Mouse (Mus musculus): ENCODE data around the gene Slc9a3r1. TPM values are rescaled to one million over a fixed set of nuclear protein-coding genes. Genes with fewer than 3 reads are reported as not detected.

The Slc9a3r1 gene
- 40.3 and 43.9 TPM in 2 replicates for total RNA-seq (2012; rRNA removed)

DNA sequence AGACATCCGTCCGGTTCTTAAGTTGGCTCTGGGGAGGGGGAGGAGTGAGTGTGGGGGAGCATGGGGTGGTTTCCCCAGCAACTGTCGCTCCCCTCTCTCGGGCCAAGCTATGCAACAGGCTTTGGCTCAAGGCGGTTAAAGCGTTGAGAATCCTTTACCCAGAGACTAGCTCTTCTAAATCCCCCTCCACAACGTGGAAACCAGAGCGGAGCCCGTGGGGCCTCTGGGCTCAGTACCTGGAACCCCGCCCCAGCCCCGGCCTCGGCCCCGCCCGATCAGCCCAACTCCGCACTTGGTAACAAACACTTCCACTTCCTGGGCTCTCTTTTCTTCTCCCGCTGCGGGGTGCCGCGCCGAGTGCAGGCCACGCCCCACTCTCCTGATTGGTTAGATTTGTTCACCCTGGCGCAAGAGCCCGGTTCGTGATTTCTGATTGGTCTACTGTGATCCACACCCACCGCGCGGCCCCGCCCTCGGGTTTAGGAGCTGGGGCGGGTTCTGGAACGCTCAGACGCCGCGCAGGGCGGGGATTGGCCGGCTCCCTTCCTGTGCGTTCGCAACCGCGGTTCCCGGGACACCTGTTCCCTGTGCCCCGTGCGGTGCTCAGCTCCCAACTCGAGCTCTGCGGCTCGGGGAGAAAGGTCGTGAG, at the start of gene Slc9a3r1:
Slc9a3r1 (plus strand) TSS at position 510 of the 649 bp plus-strand sequence.
- Histone ChIP-seq H3K36me3 (ENCODE audit: control insufficient read depth, insufficient read depth, low read length, poor library complexity, severe bottlenecking) (peaks cover 12% of the 10 kb centered on the region; the same call in 1 of the 2 replicates), H3K9ac (ENCODE audit: insufficient read depth, low read depth, low read length, poor library complexity, severe bottlenecking) (peak within 1 kb of the TSS; percentile 82), H3K9me3 (ENCODE audit: control insufficient read depth, insufficient read depth, low read depth, low read length) (no peaks in the 10 kb centered on the region), H3K4me1 (ENCODE audit: control insufficient read depth in 2 of 2, insufficient read depth in 2 of 2, low read length in 2 of 2, poor library complexity in 1 of 2) (peaks cover 6 to 21% of the 10 kb centered on the region in 2 experiments; a peak in 2 of 4 replicates), H3K4me3 (ENCODE audit: insufficient read depth in 1 of 2, low read depth in 1 of 2, low read length in 2 of 2, poor library complexity in 1 of 2, severe bottlenecking in 1 of 2) (peak within 1 kb of the TSS; percentile 82 to 87), H3K27ac (ENCODE audit: insufficient read depth, low read depth, low read length, poor library complexity, severe bottlenecking) (peak within 1 kb of the TSS; percentile 46)
- TF ChIP-seq ZC3H11A (IDR thresholded peaks at IDR 0.05; ENCODE audit: borderline replicate concordance, low read depth, low read length) (no peak), CHD2 (IDR thresholded peaks at IDR 0.05; ENCODE audit: low read depth, low read length) (no peak), HCFC1 (IDR thresholded peaks at IDR 0.05; ENCODE audit: borderline replicate concordance, insufficient read depth, low read length) (no peak), MAFK (IDR thresholded peaks at IDR 0.05; ENCODE audit: insufficient read depth, low read depth, low read length) (no peak), ZNF384 (IDR thresholded peaks at IDR 0.05; ENCODE audit: low read depth, low read length) (no peak)
- in situ Hi-C loops (cut with MboI; ENCODE audit: low sequenced_read_pairs in 2 of 2, unreplicated experiment in 2 of 2): no loop called here
- peak; percentile 99 for DNase-seq (ENCODE audit: low read depth, low spot score)

DNA sequence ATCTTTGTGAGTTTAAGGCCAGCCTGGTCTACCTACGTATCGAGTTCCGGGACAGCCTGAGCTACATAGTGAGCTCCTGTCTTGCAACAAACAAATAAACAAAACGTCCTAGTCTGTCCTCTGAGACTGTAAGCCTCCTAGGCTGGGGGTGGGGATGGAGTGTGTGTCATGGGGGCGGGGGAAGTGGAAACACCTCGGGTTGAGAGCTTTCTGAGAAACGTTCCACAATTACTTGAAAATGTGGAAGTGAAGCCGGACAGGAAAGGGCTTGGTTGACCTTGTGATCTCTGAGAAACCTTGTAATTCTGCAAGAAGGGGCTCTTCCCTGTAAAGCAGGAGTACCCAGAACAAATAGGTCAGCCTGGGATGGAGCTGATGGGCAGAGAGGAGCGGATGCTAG, 43.7 kb upstream of the Slc9a3r1 start:
- Histone ChIP-seq H3K27ac (ENCODE audit: insufficient read depth, low read depth, low read length, poor library complexity, severe bottlenecking) (no peak overlapping the region), H3K4me3 (ENCODE audit: insufficient read depth in 1 of 2, low read depth in 1 of 2, low read length in 2 of 2, poor library complexity in 1 of 2, severe bottlenecking in 1 of 2) (no peak overlapping the region), H3K9me3 (ENCODE audit: control insufficient read depth, insufficient read depth, low read depth, low read length) (no peaks in the 10 kb centered on the region), H3K36me3 (ENCODE audit: control insufficient read depth, insufficient read depth, low read length, poor library complexity, severe bottlenecking) (no peaks in the 10 kb centered on the region), H3K9ac (ENCODE audit: insufficient read depth, low read depth, low read length, poor library complexity, severe bottlenecking) (no peak overlapping the region), H3K4me1 (ENCODE audit: control insufficient read depth in 2 of 2, insufficient read depth in 2 of 2, low read length in 2 of 2, poor library complexity in 1 of 2) (no peaks in the 10 kb centered on the region)
- TF ChIP-seq HCFC1 (IDR thresholded peaks at IDR 0.05; ENCODE audit: borderline replicate concordance, insufficient read depth, low read length): no peak
- no peak for TF ChIP-seq MAFK (IDR thresholded peaks at IDR 0.05; ENCODE audit: insufficient read depth, low read depth, low read length)
- no peak for TF ChIP-seq ZC3H11A (IDR thresholded peaks at IDR 0.05; ENCODE audit: borderline replicate concordance, low read depth, low read length)
- no peak for TF ChIP-seq CHD2 (IDR thresholded peaks at IDR 0.05; ENCODE audit: low read depth, low read length)
- TF ChIP-seq ZNF384 (IDR thresholded peaks at IDR 0.05; ENCODE audit: low read depth, low read length): no peak
- no peak for DNase-seq (ENCODE audit: low read depth, low spot score)
- in situ Hi-C loops (cut with MboI; ENCODE audit: low sequenced_read_pairs in 2 of 2, unreplicated experiment in 2 of 2): no loop called here

DNA sequence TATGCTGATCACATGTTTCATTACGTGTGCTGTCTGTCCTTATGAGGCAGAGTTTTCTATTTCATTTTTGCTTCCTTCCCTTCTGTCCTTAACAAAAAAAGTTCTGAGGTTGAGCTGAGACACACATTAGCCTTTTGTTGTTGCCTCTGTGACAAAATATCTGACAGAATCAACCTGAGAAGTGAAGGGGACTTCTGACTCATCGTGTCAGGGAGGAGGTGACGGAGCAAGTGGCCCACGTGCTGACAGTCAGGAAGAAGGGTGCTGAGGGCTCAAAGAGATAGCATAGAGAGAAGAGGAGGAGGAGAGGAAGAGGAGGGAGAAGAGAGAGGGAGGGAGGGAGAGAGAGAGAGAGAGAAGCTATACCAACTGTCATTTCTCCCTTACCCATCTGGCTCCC, 34.7 kb upstream of the Slc9a3r1 start:
- Histone ChIP-seq H3K4me1 (ENCODE audit: control insufficient read depth in 2 of 2, insufficient read depth in 2 of 2, low read length in 2 of 2, poor library complexity in 1 of 2) (no peaks in the 10 kb centered on the region), H3K27ac (ENCODE audit: insufficient read depth, low read depth, low read length, poor library complexity, severe bottlenecking) (no peak overlapping the region), H3K9ac (ENCODE audit: insufficient read depth, low read depth, low read length, poor library complexity, severe bottlenecking) (no peak overlapping the region), H3K4me3 (ENCODE audit: insufficient read depth in 1 of 2, low read depth in 1 of 2, low read length in 2 of 2, poor library complexity in 1 of 2, severe bottlenecking in 1 of 2) (no peak overlapping the region), H3K9me3 (ENCODE audit: control insufficient read depth, insufficient read depth, low read depth, low read length) (no peaks in the 10 kb centered on the region), H3K36me3 (ENCODE audit: control insufficient read depth, insufficient read depth, low read length, poor library complexity, severe bottlenecking) (no peaks in the 10 kb centered on the region)
- DNase-seq (ENCODE audit: low read depth, low spot score): no peak
- in situ Hi-C loops (cut with MboI; ENCODE audit: low sequenced_read_pairs in 2 of 2, unreplicated experiment in 2 of 2): no loop called here
- TF ChIP-seq HCFC1 (IDR thresholded peaks at IDR 0.05; ENCODE audit: borderline replicate concordance, insufficient read depth, low read length): no peak
- TF ChIP-seq MAFK (IDR thresholded peaks at IDR 0.05; ENCODE audit: insufficient read depth, low read depth, low read length): no peak
- no peak for TF ChIP-seq ZNF384 (IDR thresholded peaks at IDR 0.05; ENCODE audit: low read depth, low read length)
- no peak for TF ChIP-seq CHD2 (IDR thresholded peaks at IDR 0.05; ENCODE audit: low read depth, low read length)
- TF ChIP-seq ZC3H11A (IDR thresholded peaks at IDR 0.05; ENCODE audit: borderline replicate concordance, low read depth, low read length): no peak

DNA sequence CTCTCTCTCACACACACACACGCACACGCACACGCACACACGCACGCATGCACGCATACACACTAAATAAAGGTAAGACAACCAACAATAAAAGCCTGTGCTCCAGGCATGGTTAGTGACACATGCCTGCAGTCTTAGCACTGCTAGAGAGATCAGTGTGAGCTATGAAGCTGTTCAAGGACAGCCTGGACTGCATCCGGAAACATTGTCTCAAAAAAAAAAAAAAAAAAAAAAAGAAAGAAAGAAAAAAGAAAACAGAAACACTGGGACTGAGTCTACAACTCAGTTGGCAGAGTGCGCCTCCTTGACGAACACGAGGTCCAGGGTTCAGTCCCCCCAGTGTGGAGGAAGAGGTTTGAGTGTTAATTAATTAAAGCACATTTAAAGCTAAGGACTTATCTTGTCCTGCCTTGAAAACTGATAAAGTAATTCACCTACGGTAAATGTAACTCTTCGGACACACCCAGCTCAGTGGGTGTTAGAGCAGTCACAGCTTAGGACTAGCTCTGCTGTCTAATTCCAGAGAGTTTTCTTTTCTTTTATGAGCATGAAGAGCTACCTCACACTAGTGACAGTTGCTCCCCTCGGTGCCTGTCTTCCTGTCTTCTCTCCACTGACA, 33.5 kb upstream of the Slc9a3r1 start:
- Histone ChIP-seq H3K9me3 (ENCODE audit: control insufficient read depth, insufficient read depth, low read depth, low read length) (no peaks in the 10 kb centered on the region), H3K4me3 (ENCODE audit: insufficient read depth in 1 of 2, low read depth in 1 of 2, low read length in 2 of 2, poor library complexity in 1 of 2, severe bottlenecking in 1 of 2) (no peak overlapping the region), H3K4me1 (ENCODE audit: control insufficient read depth in 2 of 2, insufficient read depth in 2 of 2, low read length in 2 of 2, poor library complexity in 1 of 2) (no peaks in the 10 kb centered on the region), H3K36me3 (ENCODE audit: control insufficient read depth, insufficient read depth, low read length, poor library complexity, severe bottlenecking) (no peaks in the 10 kb centered on the region), H3K9ac (ENCODE audit: insufficient read depth, low read depth, low read length, poor library complexity, severe bottlenecking) (no peak overlapping the region), H3K27ac (ENCODE audit: insufficient read depth, low read depth, low read length, poor library complexity, severe bottlenecking) (no peak overlapping the region)
- DNase-seq (ENCODE audit: low read depth, low spot score): no peak
- in situ Hi-C loops (cut with MboI; ENCODE audit: low sequenced_read_pairs in 2 of 2, unreplicated experiment in 2 of 2): no loop called here
- TF ChIP-seq HCFC1 (IDR thresholded peaks at IDR 0.05; ENCODE audit: borderline replicate concordance, insufficient read depth, low read length) (no peak), ZNF384 (IDR thresholded peaks at IDR 0.05; ENCODE audit: low read depth, low read length) (no peak), CHD2 (IDR thresholded peaks at IDR 0.05; ENCODE audit: low read depth, low read length) (no peak), MAFK (IDR thresholded peaks at IDR 0.05; ENCODE audit: insufficient read depth, low read depth, low read length) (no peak), ZC3H11A (IDR thresholded peaks at IDR 0.05; ENCODE audit: borderline replicate concordance, low read depth, low read length) (no peak)
